Mouse (Mus musculus) spleen, adult 2 months (tissue): Measurements from ENCODE around the gene Fam168b.

Experiments used
- CTCF ChIP-seq: fragments of 200-500 bp; IDR thresholded peaks from 2 replicates; pipeline ENCODE4 v1.5.1; 2011; ENCODE audit warnings: mild to moderate bottlenecking, inconsistent platforms; ENCODE audit not compliant: insufficient read depth, insufficient read length, insufficient replicate concordance; ENCODE audit errors: extremely low read depth
- POLR2A ChIP-seq: fragments of 200-500 bp; IDR thresholded peaks from 2 replicates; pipeline ENCODE4 v1.6.1; 2011; ENCODE audit warnings: low read depth, low read length, inconsistent platforms

DNA sequence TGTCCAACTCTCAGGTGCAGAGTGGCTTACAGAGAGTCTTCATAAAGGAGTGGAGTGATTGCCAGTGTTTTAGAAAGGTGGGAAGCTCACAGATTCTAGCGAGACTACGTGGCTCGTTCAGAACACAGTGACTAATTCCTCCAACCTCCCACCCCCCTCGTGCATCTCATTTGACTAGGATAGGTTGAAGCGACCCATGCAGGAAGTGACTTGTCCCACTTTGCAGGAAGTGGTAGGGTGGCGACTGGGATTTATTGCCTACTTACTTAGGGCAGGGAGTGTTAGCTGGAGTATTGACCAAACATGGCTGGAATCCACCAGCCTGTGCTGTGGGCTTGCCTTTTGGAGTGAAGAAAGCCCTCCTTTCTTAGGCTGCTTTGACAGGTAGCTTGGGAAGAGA is 8.7 kb upstream of the Fam168b start:
- TF ChIP-seq POLR2A = no peak
- TF ChIP-seq CTCF = no peak
